Mouse (Mus musculus): Measurements from ENCODE around the gene Slc2a8.

Gene Slc2a8

GRCm38 (mm10) chr2:32928947-32929829, 52.7 kb downstream of the Slc2a8 start:
- DNase-seq (ENCODE audit: low read depth, low spot score) = no peak

- DNase-seq (ENCODE audit: low read depth, low spot score) = peak; percentile 59
Measured at GRCm38 (mm10) chr2:32928235-32928946, 53.5 kb downstream of the Slc2a8 start.

GRCm38 (mm10) chr2:32927624-32928234, 54.2 kb downstream of the Slc2a8 start:
- DNase-seq (ENCODE audit: low read depth, low spot score) = no peak

GRCm38 (mm10) chr2:32926330-32927075, 55.4 kb downstream of the Slc2a8 start:
- DNase-seq (ENCODE audit: low read depth, low spot score) = no peak

GRCm38 (mm10) chr2:32924306-32924844, 57.5 kb downstream of the Slc2a8 start:
- DNase-seq (ENCODE audit: low read depth, low spot score) = no peak

GRCm38 (mm10) chr2:32923551-32924250, 58.2 kb downstream of the Slc2a8 start:
- DNase-seq (ENCODE audit: low read depth, low spot score) = no peak

Data from CD4-positive, CD25-positive, alpha-beta regulatory T cell, adult 2 months (primary cell).